Mouse (Mus musculus): ENCODE measurements around the gene Habp2. TPM values are rescaled to one million over a fixed set of nuclear protein-coding genes. Genes with fewer than 3 reads are reported as not detected.
A peak's percentile ranks its signal among the peaks of the same experiment; 100 is the strongest.

Gene Habp2
- polyA plus RNA-seq, 1 experiment from 2014 or later, result not detected

GRCm38 (mm10) chr19:56326243-56326855, 39.4 kb downstream of the Habp2 start:
- Histone ChIP-seq H3K27me3 (ENCODE audit: control insufficient read depth, insufficient read depth, low read length) (no peaks in the 10 kb centered on the region), H3K4me1 (ENCODE audit: control insufficient read depth, insufficient read depth, low read length) (peaks cover 3% of the 10 kb centered on the region; the same call in 1 of the 2 replicates), H3K9ac (replicated peaks; ENCODE audit: low read length) (no peak overlapping the region), H3K4me2 (ENCODE audit: low read depth, low read length) (no peak overlapping the region), H3K36me3 (replicated peaks; ENCODE audit: control insufficient read depth, insufficient read depth, low read depth, low read length) (no peaks in the 10 kb centered on the region), H3K9me3 (replicated peaks; ENCODE audit: control insufficient read depth, low read length) (no peaks in the 10 kb centered on the region), H3K4me3 (ENCODE audit: low read depth, low read length) (no peak overlapping the region), H3K27ac (replicated peaks; ENCODE audit: low read depth, low read length) (no peak overlapping the region)
- DNase-seq (ENCODE audit: low spot score), result no peak
- no peak for ATAC-seq (replicated peaks; ENCODE audit: insufficient number of reproducible peaks, low FRiP score, low TSS enrichment, low read depth)
- 55% methylated on average over 21 of the region's 21 CpGs for WGBS

DNA sequence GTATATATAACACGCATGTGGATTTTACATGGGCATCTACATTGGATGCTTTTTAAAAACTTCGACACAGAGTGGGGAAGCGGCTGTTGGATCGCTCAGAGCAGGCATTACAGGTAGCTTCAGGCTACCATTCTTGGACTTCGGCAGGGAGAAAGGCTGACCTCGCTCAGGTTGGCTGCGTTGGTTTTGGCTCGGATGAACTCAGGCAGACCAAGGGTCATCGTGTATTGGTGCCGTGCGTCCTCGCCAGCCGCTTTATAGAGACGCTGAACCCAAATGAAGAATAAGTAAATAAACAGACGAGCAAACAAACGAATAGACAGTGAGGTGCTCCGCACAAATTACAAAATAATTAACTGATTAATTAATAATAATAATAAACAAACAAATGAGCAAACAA, 49.4 kb downstream of the Habp2 start:
- DNase-seq (ENCODE audit: low spot score) (no peak), ATAC-seq (replicated peaks; ENCODE audit: insufficient number of reproducible peaks, low FRiP score, low TSS enrichment, low read depth) (no peak)
- Histone ChIP-seq H3K9me3 (replicated peaks; ENCODE audit: control insufficient read depth, low read length) (no peaks in the 10 kb centered on the region), H3K4me1 (ENCODE audit: control insufficient read depth, insufficient read depth, low read length) (no peaks in the 10 kb centered on the region), H3K9ac (replicated peaks; ENCODE audit: low read length) (no peak overlapping the region), H3K27ac (replicated peaks; ENCODE audit: low read depth, low read length) (no peak overlapping the region), H3K27me3 (ENCODE audit: control insufficient read depth, insufficient read depth, low read length) (no peaks in the 10 kb centered on the region; the same call in 1 of the 2 replicates), H3K4me2 (ENCODE audit: low read depth, low read length) (no peak overlapping the region), H3K36me3 (replicated peaks; ENCODE audit: control insufficient read depth, insufficient read depth, low read depth, low read length) (no peaks in the 10 kb centered on the region), H3K4me3 (ENCODE audit: low read depth, low read length) (no peak overlapping the region)
- 93% methylated on average over 17 of the region's 17 CpGs for WGBS

GRCm38 (mm10) chr19:56336826-56337225, 49.9 kb downstream of the Habp2 start:
- Histone ChIP-seq H3K36me3 (replicated peaks; ENCODE audit: control insufficient read depth, insufficient read depth, low read depth, low read length) (no peaks in the 10 kb centered on the region), H3K4me1 (ENCODE audit: control insufficient read depth, insufficient read depth, low read length) (no peaks in the 10 kb centered on the region), H3K9ac (replicated peaks; ENCODE audit: low read length) (no peak overlapping the region), H3K4me3 (ENCODE audit: low read depth, low read length) (no peak overlapping the region), H3K27me3 (ENCODE audit: control insufficient read depth, insufficient read depth, low read length) (no peaks in the 10 kb centered on the region; the same call in 1 of the 2 replicates), H3K27ac (replicated peaks; ENCODE audit: low read depth, low read length) (no peak overlapping the region), H3K9me3 (replicated peaks; ENCODE audit: control insufficient read depth, low read length) (no peaks in the 10 kb centered on the region), H3K4me2 (ENCODE audit: low read depth, low read length) (no peak overlapping the region)
- no peak for DNase-seq (ENCODE audit: low spot score)
- WGBS, result 70% methylated on average over 12 of the region's 12 CpGs
- no peak for ATAC-seq (replicated peaks; ENCODE audit: insufficient number of reproducible peaks, low FRiP score, low TSS enrichment, low read depth)

- WGBS, result 89% methylated on average over 8 of the region's 8 CpGs
- no peaks in the 10 kb centered on the region for H3K27me3 ChIP-seq (ENCODE audit: control insufficient read depth, insufficient read depth, low read length)
- H3K27ac ChIP-seq (replicated peaks; ENCODE audit: low read depth, low read length), result no peak overlapping the region
- no peaks in the 10 kb centered on the region for H3K36me3 ChIP-seq (replicated peaks; ENCODE audit: control insufficient read depth, insufficient read depth, low read depth, low read length)
- no peak overlapping the region for H3K4me3 ChIP-seq (ENCODE audit: low read depth, low read length)
- ATAC-seq (replicated peaks; ENCODE audit: insufficient number of reproducible peaks, low FRiP score, low TSS enrichment, low read depth), result no peak
- DNase-seq (ENCODE audit: low spot score), result no peak
- H3K4me2 ChIP-seq (ENCODE audit: low read depth, low read length), result no peak overlapping the region
- no peak overlapping the region for H3K9ac ChIP-seq (replicated peaks; ENCODE audit: low read length)
- H3K9me3 ChIP-seq (replicated peaks; ENCODE audit: control insufficient read depth, low read length), result no peaks in the 10 kb centered on the region
- H3K4me1 ChIP-seq (ENCODE audit: control insufficient read depth, insufficient read depth, low read length), result no peaks in the 10 kb centered on the region; the same call in 1 of the 2 replicates
Measured at GRCm38 (mm10) chr19:56342006-56342405, 55.1 kb downstream of the Habp2 start.

- no peak overlapping the region for H3K9ac ChIP-seq (replicated peaks; ENCODE audit: low read length)
- DNase-seq (ENCODE audit: low spot score) (peak; percentile 45), ATAC-seq (replicated peaks; ENCODE audit: insufficient number of reproducible peaks, low FRiP score, low TSS enrichment, low read depth) (no peak)
- no peaks in the 10 kb centered on the region for H3K27me3 ChIP-seq (ENCODE audit: control insufficient read depth, insufficient read depth, low read length)
- WGBS, result 50% methylated on average over 26 of the region's 26 CpGs
- no peaks in the 10 kb centered on the region for H3K9me3 ChIP-seq (replicated peaks; ENCODE audit: control insufficient read depth, low read length)
- no peak overlapping the region for H3K27ac ChIP-seq (replicated peaks; ENCODE audit: low read depth, low read length)
- H3K4me1 ChIP-seq (ENCODE audit: control insufficient read depth, insufficient read depth, low read length), result no peaks in the 10 kb centered on the region; the same call in 1 of the 2 replicates
- no peak overlapping the region for H3K4me2 ChIP-seq (ENCODE audit: low read depth, low read length)
- no peak overlapping the region for H3K4me3 ChIP-seq (ENCODE audit: low read depth, low read length)
- no peaks in the 10 kb centered on the region for H3K36me3 ChIP-seq (replicated peaks; ENCODE audit: control insufficient read depth, insufficient read depth, low read depth, low read length)
Measured at GRCm38 (mm10) chr19:56343869-56344563, 57.1 kb downstream of the Habp2 start.

- H3K9ac ChIP-seq (replicated peaks; ENCODE audit: low read length), result no peak overlapping the region
- no peak overlapping the region for H3K4me3 ChIP-seq (ENCODE audit: low read depth, low read length)
- WGBS, result 68% methylated on average over 3 of the region's 3 CpGs
- H3K27me3 ChIP-seq (ENCODE audit: control insufficient read depth, insufficient read depth, low read length), result no peaks in the 10 kb centered on the region
- H3K4me2 ChIP-seq (ENCODE audit: low read depth, low read length), result no peak overlapping the region
- no peak overlapping the region for H3K27ac ChIP-seq (replicated peaks; ENCODE audit: low read depth, low read length)
- no peaks in the 10 kb centered on the region for H3K36me3 ChIP-seq (replicated peaks; ENCODE audit: control insufficient read depth, insufficient read depth, low read depth, low read length)
- H3K4me1 ChIP-seq (ENCODE audit: control insufficient read depth, insufficient read depth, low read length), result no peaks in the 10 kb centered on the region; the same call in 1 of the 2 replicates
- peak; percentile 74 for DNase-seq (ENCODE audit: low spot score)
- no peak for ATAC-seq (replicated peaks; ENCODE audit: insufficient number of reproducible peaks, low FRiP score, low TSS enrichment, low read depth)
- no peaks in the 10 kb centered on the region for H3K9me3 ChIP-seq (replicated peaks; ENCODE audit: control insufficient read depth, low read length)
Measured at GRCm38 (mm10) chr19:56346016-56346415, 59.1 kb downstream of the Habp2 start.

- no peak overlapping the region for H3K4me3 ChIP-seq (ENCODE audit: low read depth, low read length)
- H3K36me3 ChIP-seq (replicated peaks; ENCODE audit: control insufficient read depth, insufficient read depth, low read depth, low read length), result no peaks in the 10 kb centered on the region
- no peak overlapping the region for H3K9ac ChIP-seq (replicated peaks; ENCODE audit: low read length)
- 49% methylated on average over 13 of the region's 13 CpGs for WGBS
- H3K9me3 ChIP-seq (replicated peaks; ENCODE audit: control insufficient read depth, low read length), result no peaks in the 10 kb centered on the region
- no peak overlapping the region for H3K4me2 ChIP-seq (ENCODE audit: low read depth, low read length)
- no peak for DNase-seq (ENCODE audit: low spot score)
- no peak for ATAC-seq (replicated peaks; ENCODE audit: insufficient number of reproducible peaks, low FRiP score, low TSS enrichment, low read depth)
- no peaks in the 10 kb centered on the region for H3K27me3 ChIP-seq (ENCODE audit: control insufficient read depth, insufficient read depth, low read length)
- no peaks in the 10 kb centered on the region; the same call in 1 of the 2 replicates for H3K4me1 ChIP-seq (ENCODE audit: control insufficient read depth, insufficient read depth, low read length)
- H3K27ac ChIP-seq (replicated peaks; ENCODE audit: low read depth, low read length), result no peak overlapping the region
Measured at GRCm38 (mm10) chr19:56346750-56347149, 59.8 kb downstream of the Habp2 start.

- DNase-seq (ENCODE audit: low spot score) (peak; percentile 45), ATAC-seq (replicated peaks; ENCODE audit: insufficient number of reproducible peaks, low FRiP score, low TSS enrichment, low read depth) (no peak)
- 26% methylated on average over 6 of the region's 6 CpGs for whole genome bisulfite sequencing
- H3K36me3 ChIP-seq (replicated peaks; ENCODE audit: control insufficient read depth, insufficient read depth, low read depth, low read length), result no peaks in the 10 kb centered on the region
- H3K4me2 ChIP-seq (ENCODE audit: low read depth, low read length), result no peak overlapping the region
- no peak overlapping the region for H3K27ac ChIP-seq (replicated peaks; ENCODE audit: low read depth, low read length)
- H3K27me3 ChIP-seq (ENCODE audit: control insufficient read depth, insufficient read depth, low read length), result no peaks in the 10 kb centered on the region
- no peak overlapping the region for H3K4me3 ChIP-seq (ENCODE audit: low read depth, low read length)
- H3K9me3 ChIP-seq (replicated peaks; ENCODE audit: control insufficient read depth, low read length), result no peaks in the 10 kb centered on the region; the same call in 1 of the 2 replicates
- no peaks in the 10 kb centered on the region; the same call in 1 of the 2 replicates for H3K4me1 ChIP-seq (ENCODE audit: control insufficient read depth, insufficient read depth, low read length)
- no peak overlapping the region; the same call in 1 of the 2 replicates for H3K9ac ChIP-seq (replicated peaks; ENCODE audit: low read length)
Measured at GRCm38 (mm10) chr19:56349295-56349694, 62.4 kb downstream of the Habp2 start.

Data from embryonic facial prominence, embryonic 11.5 days (tissue).